Mouse (Mus musculus): ENCODE data around the gene Gm13539. TPM values are rescaled to one million over a fixed set of nuclear protein-coding genes. Genes with fewer than 3 reads are reported as not detected.
"Not testable (repeated sequence)": the region's sequence is repeated elsewhere in the genome, so short reads cannot be mapped to it uniquely, and the experiment has no call there.

Gene Gm13539
- polyA plus RNA-seq (2015; fragmentation: Nextera tagmentation; extraction: Ambion mirVana) = not detected in 2 replicates

DNA sequence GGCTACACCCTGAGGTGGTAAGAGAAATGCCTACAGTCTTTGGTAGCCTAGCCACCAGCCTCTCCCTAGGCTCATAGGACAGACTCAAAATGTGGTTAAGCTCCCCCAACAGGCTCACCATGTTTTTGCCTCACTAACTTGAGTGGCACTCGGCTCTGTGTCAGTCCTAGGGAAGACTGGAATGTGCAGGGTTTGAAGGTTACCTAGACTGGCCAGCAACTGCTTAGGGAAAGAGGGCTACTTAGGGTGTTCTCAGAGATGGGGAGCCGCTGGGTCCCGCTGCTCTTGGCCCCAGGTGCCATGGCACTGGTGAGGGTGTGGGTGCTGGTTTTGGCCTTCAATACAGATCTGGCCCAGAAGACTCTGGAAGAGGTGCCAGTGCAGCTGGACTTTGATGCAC, at the start of gene Gm13539:
Gene Gm13539 (plus strand): TSS at position 301 of the 400 bp plus-strand sequence.
- WGBS = 78% methylated on average over 3 of the region's 3 CpGs
- H3K4me1 ChIP-seq (ENCODE audit: control insufficient read depth, insufficient read depth, low read length) = no peaks in the 10 kb centered on the region
- no peak within 1 kb of the TSS for H3K4me2 ChIP-seq (ENCODE audit: low read length)
- H3K4me3 ChIP-seq (ENCODE audit: low read depth, low read length) = no peak within 1 kb of the TSS
- H3K27me3 ChIP-seq (ENCODE audit: control insufficient read depth, insufficient read depth, low read depth, low read length) = no peaks in the 10 kb centered on the region
- H3K36me3 ChIP-seq (ENCODE audit: control insufficient read depth, insufficient read depth, low read length) = no peaks in the 10 kb centered on the region
- no peaks in the 10 kb centered on the region for H3K9me3 ChIP-seq (replicated peaks; ENCODE audit: control insufficient read depth, low read length, poor library complexity, severe bottlenecking)
- ATAC-seq = no peak
- H3K9ac ChIP-seq (ENCODE audit: low read depth, low read length) = no peak within 1 kb of the TSS
- H3K27ac ChIP-seq (ENCODE audit: low read length) = no peak within 1 kb of the TSS

DNA sequence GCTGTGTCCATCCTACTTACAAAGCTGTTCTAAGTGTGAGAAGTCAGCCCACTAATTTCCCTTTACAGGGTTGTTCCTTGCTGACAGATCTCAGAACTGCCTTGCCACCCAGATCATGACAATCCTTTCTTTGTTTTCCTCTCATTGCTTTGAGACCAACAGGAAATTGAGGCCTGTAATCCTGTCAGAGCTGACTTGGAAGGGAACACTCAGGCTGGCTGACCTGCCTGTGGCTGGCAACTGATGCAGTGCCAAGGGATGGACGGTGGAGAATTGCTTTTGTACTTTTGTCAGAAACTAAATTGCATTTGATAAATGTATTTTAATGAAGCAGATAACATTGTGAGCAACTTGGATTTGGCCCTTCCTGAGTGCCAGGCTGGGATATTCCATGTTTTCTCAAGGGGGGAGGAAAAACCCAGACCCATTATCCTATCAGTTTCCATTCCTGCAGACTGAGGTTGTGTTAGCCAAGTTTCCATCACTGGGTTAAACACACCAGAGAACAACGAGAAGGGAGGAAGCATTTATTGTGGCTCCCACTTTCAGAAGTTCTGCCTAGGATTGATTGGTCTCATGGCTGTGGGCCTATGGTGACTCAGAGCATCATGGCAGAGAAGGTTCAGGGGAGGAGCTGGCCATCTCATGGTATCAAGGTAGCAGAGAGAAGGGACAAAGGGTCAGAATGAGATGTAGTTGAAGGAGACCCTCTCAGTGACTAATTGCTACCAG, 48.7 kb upstream of the Gm13539 start:
- Histone ChIP-seq H3K9ac (ENCODE audit: low read depth, low read length) (no peak overlapping the region), H3K9me3 (replicated peaks; ENCODE audit: control insufficient read depth, low read length, poor library complexity, severe bottlenecking) (no peaks in the 10 kb centered on the region), H3K27ac (ENCODE audit: low read length) (no peak overlapping the region), H3K27me3 (ENCODE audit: control insufficient read depth, insufficient read depth, low read depth, low read length) (no peaks in the 10 kb centered on the region), H3K4me2 (ENCODE audit: low read length) (no peak overlapping the region), H3K4me3 (ENCODE audit: low read depth, low read length) (no peak overlapping the region), H3K36me3 (ENCODE audit: control insufficient read depth, insufficient read depth, low read length) (no peaks in the 10 kb centered on the region), H3K4me1 (ENCODE audit: control insufficient read depth, insufficient read depth, low read length) (no peaks in the 10 kb centered on the region)
- ATAC-seq = no peak
- WGBS = 66% methylated on average over 2 of the region's 2 CpGs

DNA sequence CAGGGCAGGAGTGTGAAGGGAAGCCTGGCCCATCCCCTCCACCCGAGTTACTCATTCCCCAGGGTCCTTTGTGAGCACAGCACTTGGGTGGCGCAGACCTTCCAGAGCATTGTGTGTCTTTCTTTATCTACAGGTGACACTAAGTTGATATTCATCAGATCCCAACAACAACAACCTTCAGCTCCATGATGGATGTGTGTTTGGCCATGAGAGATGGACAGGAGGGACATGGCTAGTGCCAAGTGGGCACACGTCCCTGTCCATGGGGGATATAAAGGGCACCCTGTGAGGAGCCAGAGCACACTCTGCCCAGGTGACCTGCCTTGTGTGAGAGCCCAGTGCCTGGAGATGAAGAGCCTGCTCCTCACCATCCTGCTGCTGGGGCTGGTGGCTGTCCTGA, 45.3 kb upstream of the Gm13539 start, which contains the start of gene Obp2b:
Gene Obp2b (plus strand): TSS at position 301 of the 400 bp plus-strand sequence.
- not testable (repeated sequence) for H3K27ac ChIP-seq (ENCODE audit: low read length); H3K4me2 ChIP-seq (ENCODE audit: low read length); H3K4me3 ChIP-seq (ENCODE audit: low read depth, low read length); H3K4me1 ChIP-seq (ENCODE audit: control insufficient read depth, insufficient read depth, low read length); H3K9me3 ChIP-seq (replicated peaks; ENCODE audit: control insufficient read depth, low read length, poor library complexity, severe bottlenecking); H3K27me3 ChIP-seq (ENCODE audit: control insufficient read depth, insufficient read depth, low read depth, low read length); ATAC-seq; H3K9ac ChIP-seq (ENCODE audit: low read depth, low read length); H3K36me3 ChIP-seq (ENCODE audit: control insufficient read depth, insufficient read depth, low read length)
- 79% methylated on average over 3 of the region's 3 CpGs for WGBS

DNA sequence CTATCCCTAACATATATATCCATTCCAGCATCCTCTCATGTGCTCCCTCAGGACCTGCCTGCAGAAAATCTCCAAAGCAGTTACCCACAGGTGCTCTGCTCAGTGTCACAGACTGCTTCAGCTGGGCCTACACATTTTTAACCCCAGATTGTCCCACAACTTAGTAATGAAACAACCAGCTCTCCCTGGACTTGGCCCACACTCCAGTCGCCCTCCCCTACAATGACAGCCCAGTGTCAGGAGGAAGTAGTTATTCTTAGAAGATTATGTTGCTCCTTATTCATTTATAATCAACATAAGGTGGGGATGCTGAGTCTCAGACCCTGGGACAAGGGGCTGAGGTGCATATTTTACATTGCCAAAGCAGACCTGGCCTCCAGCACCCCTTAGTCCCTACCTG, 40.4 kb upstream of the Gm13539 start:
- no peaks in the 10 kb centered on the region for H3K36me3 ChIP-seq (ENCODE audit: control insufficient read depth, insufficient read depth, low read length)
- 65% methylated on average over 1 of the region's 1 CpGs for WGBS
- no peaks in the 10 kb centered on the region for H3K27me3 ChIP-seq (ENCODE audit: control insufficient read depth, insufficient read depth, low read depth, low read length)
- no peak for ATAC-seq
- no peak overlapping the region for H3K9ac ChIP-seq (ENCODE audit: low read depth, low read length)
- no peak overlapping the region for H3K27ac ChIP-seq (ENCODE audit: low read length)
- no peak overlapping the region for H3K4me2 ChIP-seq (ENCODE audit: low read length)
- H3K4me3 ChIP-seq (ENCODE audit: low read depth, low read length) = no peak overlapping the region
- no peaks in the 10 kb centered on the region for H3K9me3 ChIP-seq (replicated peaks; ENCODE audit: control insufficient read depth, low read length, poor library complexity, severe bottlenecking)
- H3K4me1 ChIP-seq (ENCODE audit: control insufficient read depth, insufficient read depth, low read length) = no peaks in the 10 kb centered on the region

DNA sequence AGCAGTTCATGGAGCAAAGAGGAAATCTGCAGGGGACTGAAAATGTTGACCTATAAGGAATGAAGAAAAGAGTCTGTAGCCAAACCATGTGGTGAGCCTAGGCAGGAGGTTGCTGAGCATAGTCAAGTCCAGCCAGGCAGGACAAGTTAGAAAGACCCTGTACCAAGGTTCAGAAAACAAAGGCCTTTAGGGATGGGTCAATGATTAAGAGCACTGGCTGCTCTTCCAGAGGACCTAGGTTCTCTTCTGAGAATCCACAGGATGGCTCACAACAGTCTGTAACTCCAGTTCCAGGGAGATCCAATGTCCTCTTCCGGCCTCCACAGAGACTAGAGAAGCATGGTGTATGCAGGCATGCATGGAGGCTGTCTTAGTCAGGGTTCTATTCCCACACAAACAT, 27.9 kb upstream of the Gm13539 start:
- 0 out of 2 replicates have a peak, but pooled peaks cover 2% of the 10 kb centered on the region for H3K9me3 ChIP-seq (replicated peaks; ENCODE audit: control insufficient read depth, low read length, poor library complexity, severe bottlenecking)
- no peaks in the 10 kb centered on the region for H3K4me1 ChIP-seq (ENCODE audit: control insufficient read depth, insufficient read depth, low read length)
- no peak overlapping the region for H3K27ac ChIP-seq (ENCODE audit: low read length)
- H3K27me3 ChIP-seq (ENCODE audit: control insufficient read depth, insufficient read depth, low read depth, low read length) = no peaks in the 10 kb centered on the region
- ATAC-seq = no peak
- H3K4me3 ChIP-seq (ENCODE audit: low read depth, low read length) = no peak overlapping the region
- 93% methylated on average over 1 of the region's 1 CpGs for WGBS
- no peak overlapping the region for H3K9ac ChIP-seq (ENCODE audit: low read depth, low read length)
- no peak overlapping the region for H3K4me2 ChIP-seq (ENCODE audit: low read length)
- H3K36me3 ChIP-seq (ENCODE audit: control insufficient read depth, insufficient read depth, low read length) = no peaks in the 10 kb centered on the region

DNA sequence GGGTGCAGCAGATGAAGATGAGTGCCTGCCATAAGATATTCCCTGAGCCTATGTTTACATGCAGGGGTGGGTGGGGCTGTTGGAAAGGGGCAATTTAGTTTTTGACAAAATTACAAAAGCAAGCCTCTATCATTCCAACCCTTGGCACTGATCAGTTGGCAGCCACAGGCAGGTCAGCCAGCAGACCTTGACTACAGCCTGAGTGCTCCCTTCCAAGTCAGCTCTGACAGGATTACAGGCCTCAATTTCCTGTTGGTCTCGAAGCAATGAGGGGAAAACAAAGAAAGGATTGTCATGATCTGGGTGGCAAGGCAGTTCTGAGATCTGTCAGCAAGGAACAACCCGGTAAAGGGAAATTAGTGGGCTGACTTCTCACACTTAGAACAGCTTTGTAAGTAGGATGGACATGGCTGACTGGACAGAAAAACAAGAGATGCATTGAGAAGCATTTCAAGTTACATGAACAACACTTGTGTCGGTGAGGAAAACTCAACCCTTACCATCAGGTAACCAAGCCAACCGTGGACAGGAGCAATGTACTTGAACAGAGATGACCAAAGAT, 23.9 kb upstream of the Gm13539 start:
- ATAC-seq = no peak
- Histone ChIP-seq H3K4me3 (ENCODE audit: low read depth, low read length) (no peak overlapping the region), H3K36me3 (ENCODE audit: control insufficient read depth, insufficient read depth, low read length) (no peaks in the 10 kb centered on the region), H3K4me1 (ENCODE audit: control insufficient read depth, insufficient read depth, low read length) (no peaks in the 10 kb centered on the region), H3K4me2 (ENCODE audit: low read length) (no peak overlapping the region), H3K27me3 (ENCODE audit: control insufficient read depth, insufficient read depth, low read depth, low read length) (no peaks in the 10 kb centered on the region), H3K27ac (ENCODE audit: low read length) (no peak overlapping the region), H3K9me3 (replicated peaks; ENCODE audit: control insufficient read depth, low read length, poor library complexity, severe bottlenecking) (0 out of 2 replicates have a peak, but pooled peaks cover 2% of the 10 kb centered on the region), H3K9ac (ENCODE audit: low read depth, low read length) (no peak overlapping the region)
- WGBS = 44% methylated on average over 4 of the region's 4 CpGs

DNA sequence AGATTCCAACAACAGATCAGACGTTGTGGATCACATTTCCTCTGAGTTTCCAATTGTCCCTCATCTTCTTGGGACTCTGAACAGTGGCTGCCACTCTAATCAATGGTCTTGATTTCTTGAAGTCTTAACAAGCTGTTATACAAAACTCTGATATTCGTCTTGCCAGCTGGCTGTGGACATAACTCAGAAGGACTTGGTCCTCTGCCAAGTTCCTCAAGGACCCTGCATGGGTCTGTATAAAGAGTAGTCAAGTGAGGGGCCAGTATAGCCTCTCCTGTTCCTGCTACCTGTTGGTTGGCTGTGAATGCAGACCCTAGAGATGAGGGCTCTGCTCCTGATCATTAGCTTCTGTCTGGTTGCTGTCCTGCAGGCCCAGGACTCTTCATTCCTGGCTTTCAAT, 16.8 kb upstream of the Gm13539 start, which contains the start of gene Lcn3:
Gene Lcn3 (plus strand): TSS at position 301 of the 400 bp plus-strand sequence.
- ATAC-seq = no peak
- H3K4me2 ChIP-seq (ENCODE audit: low read length) = no peak within 1 kb of the TSS
- no peak within 1 kb of the TSS for H3K9ac ChIP-seq (ENCODE audit: low read depth, low read length)
- H3K36me3 ChIP-seq (ENCODE audit: control insufficient read depth, insufficient read depth, low read length) = no peaks in the 10 kb centered on the region
- no peaks in the 10 kb centered on the region for H3K9me3 ChIP-seq (replicated peaks; ENCODE audit: control insufficient read depth, low read length, poor library complexity, severe bottlenecking)
- H3K4me1 ChIP-seq (ENCODE audit: control insufficient read depth, insufficient read depth, low read length) = no peaks in the 10 kb centered on the region
- H3K4me3 ChIP-seq (ENCODE audit: low read depth, low read length) = no peak within 1 kb of the TSS
- WGBS = 58% methylated on average over 2 of the region's 2 CpGs
- H3K27ac ChIP-seq (ENCODE audit: low read length) = no peak within 1 kb of the TSS
- no peaks in the 10 kb centered on the region for H3K27me3 ChIP-seq (ENCODE audit: control insufficient read depth, insufficient read depth, low read depth, low read length)

DNA sequence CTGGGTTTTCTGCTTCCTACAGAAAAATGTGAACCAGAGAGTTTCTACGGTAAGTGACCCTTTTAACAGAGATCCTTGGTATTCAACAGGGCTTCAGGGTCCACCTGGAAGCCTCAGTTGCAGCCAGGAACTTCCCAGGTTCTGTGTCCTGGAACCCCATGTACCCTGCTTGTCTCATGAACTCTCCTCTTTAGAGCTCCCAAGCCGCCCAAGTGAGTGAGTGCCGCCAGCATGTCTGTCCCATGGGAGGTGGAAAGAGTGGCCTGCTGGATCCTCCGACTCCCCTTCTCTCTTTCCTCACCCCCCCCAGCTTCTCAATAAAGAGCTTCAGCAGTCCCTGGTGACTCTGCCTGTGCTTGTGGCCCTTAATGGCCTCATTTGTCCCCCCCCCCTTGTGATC, 14.3 kb upstream of the Gm13539 start:
- Histone ChIP-seq H3K4me3 (ENCODE audit: low read depth, low read length) (no peak overlapping the region), H3K4me2 (ENCODE audit: low read length) (no peak overlapping the region), H3K36me3 (ENCODE audit: control insufficient read depth, insufficient read depth, low read length) (no peaks in the 10 kb centered on the region), H3K27me3 (ENCODE audit: control insufficient read depth, insufficient read depth, low read depth, low read length) (no peaks in the 10 kb centered on the region), H3K4me1 (ENCODE audit: control insufficient read depth, insufficient read depth, low read length) (no peaks in the 10 kb centered on the region), H3K9ac (ENCODE audit: low read depth, low read length) (no peak overlapping the region), H3K27ac (ENCODE audit: low read length) (no peak overlapping the region), H3K9me3 (replicated peaks; ENCODE audit: control insufficient read depth, low read length, poor library complexity, severe bottlenecking) (no peaks in the 10 kb centered on the region)
- no peak for ATAC-seq
- 84% methylated on average over 4 of the region's 4 CpGs for WGBS

DNA sequence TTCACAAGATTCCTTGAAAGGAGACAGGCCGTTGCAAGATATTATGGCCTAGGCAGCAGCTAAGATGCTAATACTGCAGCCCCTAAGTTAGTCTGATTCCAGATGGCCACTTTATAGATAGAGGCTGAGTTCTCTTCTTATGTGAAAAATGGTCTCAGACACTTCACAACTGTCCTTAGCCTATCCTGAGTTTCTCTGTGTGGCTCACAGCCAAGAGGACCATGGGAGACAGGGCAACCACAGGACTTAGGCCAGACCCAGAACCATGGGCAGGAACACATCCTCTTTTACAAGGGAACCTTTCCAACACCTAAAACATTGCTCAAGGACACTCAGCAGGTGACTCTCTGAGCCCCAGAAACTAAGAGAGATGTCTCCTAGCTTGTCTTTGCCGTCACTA, 8.6 kb upstream of the Gm13539 start:
- no peak overlapping the region for H3K4me2 ChIP-seq (ENCODE audit: low read length)
- ATAC-seq = no peak
- no peaks in the 10 kb centered on the region for H3K9me3 ChIP-seq (replicated peaks; ENCODE audit: control insufficient read depth, low read length, poor library complexity, severe bottlenecking)
- H3K4me1 ChIP-seq (ENCODE audit: control insufficient read depth, insufficient read depth, low read length) = no peaks in the 10 kb centered on the region
- no peaks in the 10 kb centered on the region for H3K27me3 ChIP-seq (ENCODE audit: control insufficient read depth, insufficient read depth, low read depth, low read length)
- H3K4me3 ChIP-seq (ENCODE audit: low read depth, low read length) = no peak overlapping the region
- no peak overlapping the region for H3K9ac ChIP-seq (ENCODE audit: low read depth, low read length)
- H3K36me3 ChIP-seq (ENCODE audit: control insufficient read depth, insufficient read depth, low read length) = no peaks in the 10 kb centered on the region
- WGBS = 81% methylated on average over 2 of the region's 2 CpGs
- no peak overlapping the region for H3K27ac ChIP-seq (ENCODE audit: low read length)
